Mouse (Mus musculus): Measurements from ENCODE around the gene Eif4a1. TPM values are rescaled to one million over a fixed set of nuclear protein-coding genes. Genes with fewer than 3 reads are reported as not detected.

Gene Eif4a1
- polyA plus RNA-seq, 1 experiment from 2014 or later: 561 TPM

DNA sequence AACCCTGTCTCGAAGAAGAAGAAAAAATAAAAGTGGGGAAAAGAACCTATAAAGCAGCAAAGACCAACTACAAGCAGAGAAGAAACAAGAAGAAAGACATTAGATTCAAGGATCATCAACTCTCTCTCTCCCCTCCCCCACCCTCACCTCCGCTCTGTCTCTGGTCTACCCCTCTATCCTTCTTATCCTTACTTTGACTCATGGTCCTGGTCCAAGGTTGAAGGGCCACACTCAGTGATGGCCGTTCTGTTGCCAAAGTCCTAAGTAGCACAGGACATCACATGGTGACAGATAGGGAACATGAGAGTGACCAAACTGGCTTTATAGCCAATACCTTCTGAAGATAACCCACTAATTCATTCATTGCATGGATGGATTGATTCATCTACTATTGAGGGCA, 25.2 kb upstream of the Eif4a1 start:
- Histone ChIP-seq H3K9me3 (no peaks in the 10 kb centered on the region), H3K4me3 (no peak overlapping the region), H3K4me2 (replicated peaks) (no peak overlapping the region), H3K9ac (no peak overlapping the region), H3K4me1 (peaks cover 12% of the 10 kb centered on the region), H3K27me3 (no peaks in the 10 kb centered on the region), H3K27ac (no peak overlapping the region), H3K36me3 (no peaks in the 10 kb centered on the region)
- no peak for ATAC-seq (ENCODE audit: insufficient number of reproducible peaks, insufficient read depth, low FRiP score, low TSS enrichment)
- 91% methylated on average over 3 of the region's 3 CpGs for WGBS

DNA sequence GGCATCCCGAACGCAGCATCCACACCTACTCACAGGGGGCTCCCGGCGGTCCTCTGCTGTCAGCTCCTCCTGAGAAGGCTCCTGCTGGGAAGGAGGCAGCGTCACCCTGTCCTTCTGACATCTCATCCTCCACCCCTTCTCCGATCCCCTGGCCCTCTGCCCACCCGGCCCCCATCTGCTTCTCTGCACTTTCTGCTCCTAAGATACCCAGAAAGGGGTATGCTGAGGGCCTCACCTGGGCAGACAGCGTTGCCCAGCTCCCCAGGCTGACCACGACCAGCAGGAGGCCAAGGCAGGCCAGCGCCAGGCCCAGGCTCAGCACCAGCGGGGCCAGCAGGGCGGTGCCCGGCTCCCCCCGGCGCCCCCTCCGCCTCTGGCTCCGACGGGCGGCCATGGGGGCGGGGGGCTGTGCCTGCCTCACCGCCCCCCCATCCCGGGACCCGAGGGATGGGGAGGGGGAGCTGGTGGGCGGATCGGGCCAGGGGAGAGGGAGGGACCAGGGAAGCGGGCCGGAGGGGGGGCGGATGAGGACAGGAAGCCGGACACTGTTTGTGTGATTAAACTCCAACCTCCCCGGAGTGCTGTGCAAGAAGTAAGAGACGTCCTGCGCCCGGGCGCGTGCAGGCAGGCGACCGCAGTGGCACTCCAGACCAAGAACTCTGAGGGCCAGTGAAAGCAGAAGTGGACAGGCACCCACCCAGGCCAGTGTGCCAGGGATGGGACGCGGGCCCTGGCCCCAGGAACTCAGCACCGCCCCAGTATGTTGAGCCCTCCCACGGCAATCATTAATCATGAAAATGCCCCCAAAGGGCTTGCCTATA, 23.3 kb upstream of the Eif4a1 start, which contains the start of the genes Tnfsf12 and Tnfsfm13:
Gene Tnfsf12 (minus strand): TSS at position 489 of the 821 bp plus-strand sequence.
Gene Tnfsfm13 (minus strand): TSS at position 738 of the 821 bp plus-strand sequence.
- Histone ChIP-seq H3K4me3 (peak within 1 kb of the TSS; percentile 48), H3K4me2 (replicated peaks) (peak within 1 kb of the TSS; percentile 94), H3K36me3 (no peaks in the 10 kb centered on the region), H3K27me3 (no peaks in the 10 kb centered on the region), H3K9ac (peak within 1 kb of the TSS; percentile 81), H3K4me1 (peaks cover 12% of the 10 kb centered on the region), H3K27ac (peak within 1 kb of the TSS; percentile 74; the same call in 1 of the 2 replicates), H3K9me3 (no peaks in the 10 kb centered on the region)
- WGBS: 2% methylated on average over 40 of the region's 41 CpGs
- peak; percentile 38; the same call in 1 of the 2 replicates for ATAC-seq (ENCODE audit: insufficient number of reproducible peaks, insufficient read depth, low FRiP score, low TSS enrichment)

DNA sequence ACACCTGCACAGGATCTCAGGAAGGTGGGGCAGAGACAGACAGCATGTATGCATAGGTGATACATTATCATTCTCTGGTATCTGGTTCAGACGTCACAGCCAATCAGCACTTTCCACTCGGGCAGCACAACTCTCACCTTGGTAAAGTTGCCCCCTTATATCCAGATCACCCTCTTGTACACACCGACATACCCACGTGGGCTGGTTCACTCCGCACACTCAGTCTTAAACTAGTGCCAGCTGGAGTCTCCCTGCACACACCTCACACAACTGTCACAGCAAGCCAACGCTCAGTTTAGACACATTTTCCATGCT, 22.8 kb upstream of the Eif4a1 start:
- 21% methylated on average over 6 of the region's 6 CpGs for WGBS
- peak overlapping the region; percentile 48 for H3K4me3 ChIP-seq

DNA sequence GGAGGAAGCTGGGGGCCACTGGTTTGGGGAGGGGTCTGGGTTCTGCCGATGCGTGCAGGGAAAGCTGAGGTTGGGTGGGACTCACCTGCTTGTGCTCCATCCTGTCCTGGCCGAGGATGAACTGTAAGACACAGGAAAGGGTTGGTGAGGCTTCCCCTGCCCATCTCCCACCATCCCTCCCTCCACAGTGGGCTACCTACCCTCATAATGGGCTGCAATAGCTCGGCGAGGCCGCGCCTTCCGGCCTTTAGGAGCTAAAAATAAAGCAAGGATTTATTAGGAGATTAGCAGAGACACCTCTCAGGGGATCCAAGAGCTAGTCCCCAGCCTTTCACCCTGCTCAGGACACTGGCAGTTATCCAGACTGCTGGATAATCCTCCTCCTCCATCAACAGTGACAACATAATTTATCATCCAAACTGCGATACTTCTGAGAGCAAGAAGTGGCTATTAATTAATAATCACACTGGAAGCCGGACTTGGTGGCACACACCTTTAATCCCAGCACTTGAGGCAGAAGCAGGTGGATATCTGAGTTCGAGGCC, 21.3 kb upstream of the Eif4a1 start:
- 63% methylated on average over 11 of the region's 11 CpGs for WGBS
- no peaks in the 10 kb centered on the region for H3K9me3 ChIP-seq
- no peak overlapping the region for H3K27ac ChIP-seq
- H3K4me1 ChIP-seq: peaks cover 12% of the 10 kb centered on the region
- no peak overlapping the region for H3K9ac ChIP-seq
- no peak overlapping the region for H3K4me3 ChIP-seq
- ATAC-seq (ENCODE audit: insufficient number of reproducible peaks, insufficient read depth, low FRiP score, low TSS enrichment): no peak
- H3K27me3 ChIP-seq: no peaks in the 10 kb centered on the region
- H3K4me2 ChIP-seq (replicated peaks): no peak overlapping the region
- no peaks in the 10 kb centered on the region for H3K36me3 ChIP-seq

More for the DNA sequence above, 22.8 kb upstream of the Eif4a1 start:
- H3K4me1 ChIP-seq: peaks cover 12% of the 10 kb centered on the region
- ATAC-seq (ENCODE audit: insufficient number of reproducible peaks, insufficient read depth, low FRiP score, low TSS enrichment): 0 out of 2 replicates have a peak, but pooled peaks have one; percentile 30
- H3K36me3 ChIP-seq: no peaks in the 10 kb centered on the region
- peak overlapping the region; percentile 74; the same call in 1 of the 2 replicates for H3K27ac ChIP-seq
- H3K4me2 ChIP-seq (replicated peaks): peak overlapping the region; percentile 94
- H3K9me3 ChIP-seq: no peaks in the 10 kb centered on the region
- H3K9ac ChIP-seq: peak overlapping the region; percentile 81; the same call in 1 of the 2 replicates
- no peaks in the 10 kb centered on the region for H3K27me3 ChIP-seq

DNA sequence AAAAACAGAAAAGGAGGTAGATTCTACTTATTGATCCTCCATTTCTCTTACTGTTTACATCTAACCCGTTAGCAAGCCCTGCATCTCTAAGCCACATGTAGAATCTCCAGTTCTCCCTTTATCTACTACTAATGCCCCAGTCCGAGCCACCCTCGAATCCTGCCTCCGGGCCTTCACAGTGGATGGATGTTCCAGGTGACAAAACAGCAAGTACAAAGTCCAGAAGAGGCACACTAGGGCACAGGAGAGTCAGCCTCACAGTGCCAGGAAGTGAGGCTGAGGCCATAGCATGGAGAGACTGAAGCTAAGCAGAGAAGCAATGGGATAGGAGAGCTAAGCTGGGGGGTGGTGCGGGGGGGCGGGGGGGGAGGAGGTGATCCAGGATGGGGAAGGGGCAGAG, 20.6 kb upstream of the Eif4a1 start:
- Histone ChIP-seq H3K9ac (no peak overlapping the region), H3K36me3 (no peaks in the 10 kb centered on the region), H3K4me1 (peaks cover 12% of the 10 kb centered on the region), H3K27ac (no peak overlapping the region), H3K4me3 (no peak overlapping the region), H3K27me3 (no peaks in the 10 kb centered on the region), H3K9me3 (no peaks in the 10 kb centered on the region), H3K4me2 (replicated peaks) (no peak overlapping the region)
- no peak for ATAC-seq (ENCODE audit: insufficient number of reproducible peaks, insufficient read depth, low FRiP score, low TSS enrichment)
- 88% methylated on average over 6 of the region's 6 CpGs for WGBS

DNA sequence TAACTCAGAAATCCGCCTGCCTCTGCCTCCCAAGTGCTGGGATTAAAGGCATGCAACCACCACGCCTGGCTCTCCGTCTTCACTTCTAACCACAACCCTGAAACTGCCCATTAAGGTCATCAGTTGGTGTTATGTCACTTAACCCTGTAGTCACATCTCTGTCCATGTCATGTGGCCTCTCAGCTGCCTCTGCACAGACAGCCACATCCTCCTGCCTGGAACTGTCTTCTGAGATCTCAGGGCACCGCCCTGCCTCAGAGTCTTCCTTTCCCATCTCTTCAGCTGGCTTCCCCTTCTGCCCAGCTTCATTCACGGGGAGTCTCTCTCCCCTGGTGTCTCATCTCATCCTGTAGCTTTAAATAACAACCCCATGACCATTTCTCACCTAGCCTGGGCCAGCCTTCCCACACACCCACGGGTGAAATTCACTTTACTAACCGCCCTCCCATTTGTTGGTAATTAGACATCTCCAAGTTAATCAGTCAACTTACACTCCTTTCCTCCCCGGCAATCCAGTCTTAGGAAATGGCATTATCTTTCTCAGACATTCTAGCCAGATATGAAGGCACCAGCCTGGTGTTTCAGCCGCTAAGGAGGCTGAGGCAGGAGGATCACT, 20.1 kb upstream of the Eif4a1 start:
- Histone ChIP-seq H3K9me3 (no peaks in the 10 kb centered on the region), H3K4me1 (peaks cover 12% of the 10 kb centered on the region), H3K9ac (no peak overlapping the region), H3K4me2 (replicated peaks) (no peak overlapping the region), H3K27me3 (no peaks in the 10 kb centered on the region), H3K27ac (no peak overlapping the region), H3K36me3 (no peaks in the 10 kb centered on the region), H3K4me3 (no peak overlapping the region)
- WGBS: 75% methylated on average over 9 of the region's 9 CpGs
- no peak for ATAC-seq (ENCODE audit: insufficient number of reproducible peaks, insufficient read depth, low FRiP score, low TSS enrichment)

DNA sequence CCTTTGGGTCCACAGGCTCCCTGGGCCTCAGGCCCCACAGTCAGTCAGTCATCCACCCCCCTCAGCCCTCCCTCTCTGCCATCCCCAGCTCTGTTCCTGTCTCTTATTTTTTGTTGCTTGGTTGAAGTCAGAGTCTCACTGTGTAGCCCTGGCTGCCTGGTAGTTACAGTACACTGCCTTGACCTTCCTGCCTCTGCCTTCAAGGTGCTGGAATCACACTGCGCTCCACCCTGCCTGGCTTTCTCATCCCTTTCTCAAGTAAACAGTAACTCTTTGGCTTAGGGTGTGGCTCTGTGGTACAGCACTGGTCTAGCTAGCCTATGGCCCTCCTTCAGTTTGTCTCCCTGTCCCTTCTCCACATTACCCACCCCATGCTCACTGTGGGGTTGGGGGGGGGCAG, 17.7 kb upstream of the Eif4a1 start:
- no peaks in the 10 kb centered on the region for H3K36me3 ChIP-seq
- H3K9me3 ChIP-seq: no peaks in the 10 kb centered on the region
- no peak overlapping the region for H3K4me3 ChIP-seq
- peaks cover 8% of the 10 kb centered on the region for H3K4me1 ChIP-seq
- H3K27ac ChIP-seq: no peak overlapping the region
- ATAC-seq (ENCODE audit: insufficient number of reproducible peaks, insufficient read depth, low FRiP score, low TSS enrichment): no peak
- H3K9ac ChIP-seq: peak overlapping the region; percentile 1; the same call in 1 of the 2 replicates
- 100% methylated on average over 1 of the region's 1 CpGs for WGBS
- H3K27me3 ChIP-seq: no peaks in the 10 kb centered on the region
- no peak overlapping the region for H3K4me2 ChIP-seq (replicated peaks)

DNA sequence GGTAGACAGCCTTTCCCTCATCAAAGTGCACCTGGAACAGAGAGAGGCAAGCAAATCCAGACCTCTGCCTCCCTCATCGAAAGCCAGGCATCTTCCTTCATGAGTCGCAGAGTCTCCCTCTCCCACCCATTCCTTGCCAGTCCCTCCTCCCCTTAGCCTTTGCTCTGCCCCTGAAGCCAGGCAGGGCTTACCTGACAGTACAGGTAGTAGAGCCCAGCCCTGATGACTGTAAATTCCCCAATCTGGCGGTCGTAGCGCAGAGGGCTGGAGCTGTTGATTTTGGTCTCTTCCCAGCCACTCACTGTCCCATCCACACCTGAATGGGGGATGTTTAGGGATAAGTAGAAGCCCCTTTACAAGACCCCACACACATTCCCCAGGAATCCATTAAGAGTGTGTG, 14.8 kb upstream of the Eif4a1 start:
- Histone ChIP-seq H3K4me1 (peaks cover 15% of the 10 kb centered on the region), H3K27me3 (no peaks in the 10 kb centered on the region), H3K9ac (peak overlapping the region; percentile 15; the same call in 1 of the 2 replicates), H3K27ac (0 out of 2 replicates have a peak overlapping the region, but pooled peaks have one; percentile 54), H3K4me3 (no peak overlapping the region), H3K4me2 (replicated peaks) (no peak overlapping the region), H3K36me3 (no peaks in the 10 kb centered on the region), H3K9me3 (no peaks in the 10 kb centered on the region)
- ATAC-seq (ENCODE audit: insufficient number of reproducible peaks, insufficient read depth, low FRiP score, low TSS enrichment): no peak
- WGBS: 51% methylated on average over 5 of the region's 5 CpGs

DNA sequence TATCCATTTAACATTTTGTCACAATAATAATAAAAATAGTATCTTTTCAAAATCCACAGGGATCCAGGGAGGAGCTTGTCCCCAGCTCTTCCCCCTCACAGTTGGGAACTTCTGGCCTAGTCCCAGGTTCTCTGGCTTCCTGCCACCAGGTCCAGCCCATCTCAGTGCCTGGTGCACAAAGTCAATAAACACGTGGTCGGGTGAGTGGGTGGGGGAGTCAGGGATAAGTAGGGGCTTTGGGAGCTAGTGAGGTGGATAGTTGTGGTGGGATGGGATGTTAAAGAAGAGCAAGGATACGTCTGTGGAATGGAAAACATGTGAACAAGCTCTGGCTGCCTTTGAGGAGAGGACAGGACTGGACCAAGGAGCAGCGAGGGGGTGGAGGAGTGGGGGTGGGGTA, 14.2 kb upstream of the Eif4a1 start:
- Histone ChIP-seq H3K9me3 (no peaks in the 10 kb centered on the region), H3K4me3 (no peak overlapping the region), H3K36me3 (no peaks in the 10 kb centered on the region), H3K9ac (0 out of 2 replicates have a peak overlapping the region, but pooled peaks have one; percentile 15), H3K4me2 (replicated peaks) (no peak overlapping the region), H3K27me3 (no peaks in the 10 kb centered on the region), H3K4me1 (peaks cover 15% of the 10 kb centered on the region), H3K27ac (no peak overlapping the region)
- no peak for ATAC-seq (ENCODE audit: insufficient number of reproducible peaks, insufficient read depth, low FRiP score, low TSS enrichment)
- WGBS: 16% methylated on average over 4 of the region's 4 CpGs

DNA sequence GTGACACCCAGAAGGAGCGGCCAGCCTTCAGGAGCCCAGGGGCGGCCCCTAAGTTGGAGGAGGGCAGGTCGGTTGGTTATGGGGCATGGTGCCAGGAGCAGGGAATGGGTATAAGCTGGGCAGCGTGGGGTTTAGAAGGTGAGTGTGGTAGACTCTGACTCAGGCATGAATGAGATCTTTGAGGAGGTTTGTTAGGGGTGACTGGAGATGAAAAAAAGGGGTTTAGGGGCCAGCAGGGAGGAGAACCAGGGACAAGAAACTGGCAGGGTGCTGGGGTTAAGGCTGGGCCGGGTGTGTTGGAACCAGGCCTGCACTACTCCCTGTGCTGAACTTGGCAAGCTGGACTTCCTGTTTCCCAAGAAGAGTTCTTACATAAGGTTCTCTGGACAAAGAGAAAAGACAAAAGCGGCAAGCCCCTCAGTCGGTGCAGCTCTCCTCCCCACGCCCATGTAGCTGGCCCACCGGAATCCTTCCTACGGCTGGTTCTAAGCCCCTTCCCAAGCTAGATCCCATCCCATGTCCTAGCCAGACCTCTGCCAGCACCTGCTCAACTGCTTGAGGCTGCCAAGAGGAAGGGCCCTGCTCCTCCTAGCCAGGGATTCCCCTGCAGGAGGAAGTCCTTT, 13.4 kb upstream of the Eif4a1 start, which contains the start of gene Tnfsf13:
Gene Tnfsf13 (minus strand): TSS at position 259 of the 623 bp plus-strand sequence.
- H3K4me1 ChIP-seq: peaks cover 19% of the 10 kb centered on the region
- no peak for ATAC-seq (ENCODE audit: insufficient number of reproducible peaks, insufficient read depth, low FRiP score, low TSS enrichment)
- no peak within 1 kb of the TSS for H3K4me3 ChIP-seq
- H3K9me3 ChIP-seq: no peaks in the 10 kb centered on the region
- H3K4me2 ChIP-seq (replicated peaks): no peak within 1 kb of the TSS
- H3K27me3 ChIP-seq: no peaks in the 10 kb centered on the region
- peak within 1 kb of the TSS; percentile 54; the same call in 1 of the 2 replicates for H3K27ac ChIP-seq
- 73% methylated on average over 10 of the region's 10 CpGs for WGBS
- H3K9ac ChIP-seq: 0 out of 2 replicates have a peak within 1 kb of the TSS, but pooled peaks have one; percentile 15
- no peaks in the 10 kb centered on the region for H3K36me3 ChIP-seq

DNA sequence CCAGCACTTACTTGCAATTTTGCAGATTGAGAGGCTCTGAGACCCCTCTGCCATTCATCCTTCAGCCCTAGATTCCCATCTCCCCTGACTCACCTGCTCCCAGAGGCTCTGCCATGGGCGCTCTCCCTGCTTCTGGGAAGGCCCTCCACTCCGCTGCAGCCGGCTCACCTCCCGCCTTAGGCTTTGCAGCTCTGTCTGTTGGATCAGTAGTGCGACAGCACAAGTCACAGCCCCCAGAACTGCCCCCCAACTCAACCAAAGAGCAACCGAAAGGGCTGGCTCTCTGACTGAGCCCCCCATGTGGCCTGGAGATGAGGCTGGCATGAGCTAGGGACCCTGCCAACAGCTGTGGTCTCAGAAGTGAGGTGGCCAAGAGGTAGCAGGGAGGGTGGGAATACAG, 12.7 kb upstream of the Eif4a1 start:
- no peaks in the 10 kb centered on the region for H3K9me3 ChIP-seq
- WGBS: 81% methylated on average over 6 of the region's 6 CpGs
- ATAC-seq (ENCODE audit: insufficient number of reproducible peaks, insufficient read depth, low FRiP score, low TSS enrichment): no peak
- no peak overlapping the region for H3K4me3 ChIP-seq
- peaks cover 4% of the 10 kb centered on the region for H3K36me3 ChIP-seq
- H3K4me2 ChIP-seq (replicated peaks): no peak overlapping the region
- H3K27ac ChIP-seq: no peak overlapping the region
- no peaks in the 10 kb centered on the region for H3K27me3 ChIP-seq
- no peak overlapping the region for H3K9ac ChIP-seq
- H3K4me1 ChIP-seq: peaks cover 26% of the 10 kb centered on the region
